Mouse (Mus musculus) retina, adult 2 months (tissue): ENCODE results near the gene Uckl1.

ENCODE experiments used
- DNase-seq: peaks from one replicate; pipeline ENCODE4 v3.0.0-alpha.2; 2012; ENCODE audit warnings: low read depth, low spot score

Uckl1 gene

GRCm38 (mm10) chr2:181589732-181590105, 5.0 kb upstream of the Uckl1 start:
- DNase-seq, result no peak

GRCm38 (mm10) chr2:181589011-181589731, 4.5 kb upstream of the Uckl1 start:
- no peak for DNase-seq

- no peak for DNase-seq
Measured at GRCm38 (mm10) chr2:181588229-181588780, 3.6 kb upstream of the Uckl1 start.

GRCm38 (mm10) chr2:181587796-181588195, 3.1 kb upstream of the Uckl1 start:
- DNase-seq, result no peak

- no peak for DNase-seq
Measured at GRCm38 (mm10) chr2:181586124-181586523, 1.4 kb upstream of the Uckl1 start.

- no peak for DNase-seq
Measured at GRCm38 (mm10) chr2:181585506-181585905, 814 bp upstream of the Uckl1 start.

- no peak for DNase-seq
Measured at GRCm38 (mm10) chr2:181583460-181584257, 1.0 kb downstream of the Uckl1 start.

GRCm38 (mm10) chr2:181582939-181583338, 1.8 kb downstream of the Uckl1 start:
- DNase-seq, result no peak

- no peak for DNase-seq
Measured at GRCm38 (mm10) chr2:181582358-181582757, 2.3 kb downstream of the Uckl1 start.

- DNase-seq, result no peak
Measured at GRCm38 (mm10) chr2:181581402-181582120, 3.1 kb downstream of the Uckl1 start.

GRCm38 (mm10) chr2:181581016-181581401, 3.7 kb downstream of the Uckl1 start:
- peak; percentile 71 for DNase-seq

GRCm38 (mm10) chr2:181580131-181580772, 4.4 kb downstream of the Uckl1 start:
- no peak for DNase-seq

- DNase-seq, result no peak
Measured at GRCm38 (mm10) chr2:181579681-181580080, 5.0 kb downstream of the Uckl1 start.

- peak; percentile 77 for DNase-seq
Measured at GRCm38 (mm10) chr2:181578790-181579618, 5.7 kb downstream of the Uckl1 start.

GRCm38 (mm10) chr2:181577981-181578581, 6.6 kb downstream of the Uckl1 start:
- DNase-seq, result no peak

- no peak for DNase-seq
Measured at GRCm38 (mm10) chr2:181577126-181577525, 7.6 kb downstream of the Uckl1 start.

GRCm38 (mm10) chr2:181576613-181577012, 8.1 kb downstream of the Uckl1 start:
- DNase-seq, result no peak

- DNase-seq, result no peak
Measured at GRCm38 (mm10) chr2:181574921-181575545, 9.7 kb downstream of the Uckl1 start.

- DNase-seq, result no peak
Measured at GRCm38 (mm10) chr2:181573961-181574360, 10.7 kb downstream of the Uckl1 start.
